Mouse (Mus musculus) liver, postnatal 0 days (tissue): ENCODE measurements around the gene Bend3. TPM values are rescaled to one million over a fixed set of nuclear protein-coding genes. Genes with fewer than 3 reads are reported as not detected.

ENCODE experiments used
- ATAC-seq: fragments of 200-750 bp; cut with Nextera tagmentation; 2 replicates; pipeline ENCODE4 v1.8.0; 2017; ENCODE audit warnings: mild to moderate bottlenecking, moderate library complexity
- DNase-seq: peaks from one replicate; pipeline ENCODE4 v3.0.0-alpha.2; 2016
- H3K27ac ChIP-seq: fragments of 300-500 bp; sonication (generic); 2 replicates; pipeline ENCODE4 v1.5.1; 2014; ENCODE audit warnings: antibody characterized with exemption, moderate library complexity, mild to moderate bottlenecking, low read depth
- H3K27me3 ChIP-seq: fragments of 300-500 bp; sonication (generic); 2 replicates; pipeline ENCODE4 v1.6.1; 2014; ENCODE audit warnings: low read length, control low read depth, mixed read lengths; ENCODE audit not compliant: insufficient read depth
- H3K36me3 ChIP-seq: fragments of 300-500 bp; sonication (generic); replicated peaks from 2 replicates; pipeline ENCODE4 v1.6.1; 2014; ENCODE audit warnings: mild to moderate bottlenecking, control low read depth, low read length, moderate library complexity, mixed read lengths; ENCODE audit not compliant: insufficient read depth
- H3K4me1 ChIP-seq: fragments of 300-500 bp; sonication (generic); 2 replicates; pipeline ENCODE4 v1.6.1; 2014; ENCODE audit warnings: antibody characterized with exemption, mild to moderate bottlenecking, control low read depth; ENCODE audit not compliant: insufficient read depth
- H3K4me2 ChIP-seq: fragments of 300-500 bp; sonication (generic); 2 replicates; pipeline ENCODE4 v1.6.1; 2014; ENCODE audit warnings: low read depth, mild to moderate bottlenecking, low read length, moderate library complexity, mixed read lengths
- H3K4me3 ChIP-seq: fragments of 300-500 bp; sonication (generic); 2 replicates; pipeline ENCODE4 v1.5.1; 2014; ENCODE audit warnings: low read depth, low read length
- H3K9ac ChIP-seq: fragments of 300-500 bp; sonication (generic); replicated peaks from 2 replicates; pipeline ENCODE4 v1.6.1; 2014; ENCODE audit warnings: mild to moderate bottlenecking, moderate library complexity
- H3K9me3 ChIP-seq: fragments of 300-500 bp; sonication (generic); 2 replicates; pipeline ENCODE4 v1.6.1; 2016; ENCODE audit warnings: mild to moderate bottlenecking, control low read depth, low read length, mixed read lengths
- CTCF ChIP-seq: sonication (generic); IDR thresholded peaks from 2 replicates; pipeline ENCODE4 v1.5.1; 2016; ENCODE audit warnings: antibody characterized with exemption, low read depth
- EP300 ChIP-seq: IDR thresholded peaks from 2 replicates; pipeline ENCODE4 v1.6.1; 2016; ENCODE audit warnings: antibody characterized with exemption, low read depth, mild to moderate bottlenecking
- WGBS: fragments of 180-500 bp; shearing (Covaris S2); extraction: QIAGEN DNeasy Blood & Tissue Kit; methylation state at CpG from one replicate; pipeline ENCODE4 v1.1.7; 2014; ENCODE audit not compliant: insufficient replicate concordance; 5-methylcytosine and 5-hydroxymethylcytosine counted together
- polyA plus RNA-seq: library from polyadenylated mRNA; unstranded; fragments of >200 nt; fragmentation: Nextera tagmentation; extraction: Ambion mirVana; gene quantifications from 2 replicates; pipeline ENCODE4 v1.2.1, GENCODE M21; 2015

Bend3 gene
- polyA plus RNA-seq, 1 experiment from 2014 or later, result 0.51 TPM

- WGBS, result 45% methylated on average over 5 of the region's 5 CpGs
- no peaks in the 10 kb centered on the region for H3K36me3 ChIP-seq
- no peak overlapping the region for H3K27ac ChIP-seq
- ATAC-seq (peak; percentile 60; the same call in 1 of the 2 replicates), DNase-seq (peak; percentile 58)
- TF ChIP-seq EP300 (no peak), CTCF (peak; percentile 64)
- H3K4me3 ChIP-seq, result no peak overlapping the region
- no peaks in the 10 kb centered on the region for H3K27me3 ChIP-seq
- H3K9ac ChIP-seq, result no peak overlapping the region
- H3K4me2 ChIP-seq, result no peak overlapping the region
- no peaks in the 10 kb centered on the region for H3K9me3 ChIP-seq
- H3K4me1 ChIP-seq, result no peaks in the 10 kb centered on the region; the same call in 1 of the 2 replicates
Measured at GRCm38 (mm10) chr10:43549411-43549810, 70.8 kb downstream of the Bend3 start.

- Histone ChIP-seq H3K4me3 (no peak overlapping the region), H3K36me3 (no peaks in the 10 kb centered on the region), H3K4me2 (no peak overlapping the region), H3K9me3 (no peaks in the 10 kb centered on the region), H3K27ac (no peak overlapping the region), H3K27me3 (no peaks in the 10 kb centered on the region), H3K9ac (no peak overlapping the region), H3K4me1 (no peaks in the 10 kb centered on the region; the same call in 1 of the 2 replicates)
- no peak for ATAC-seq
- no peak for DNase-seq
- TF ChIP-seq EP300 (no peak), CTCF (no peak)
- 42% methylated on average over 3 of the region's 3 CpGs for WGBS
Measured at GRCm38 (mm10) chr10:43550923-43551322, 72.3 kb downstream of the Bend3 start.

- no peak overlapping the region for H3K9ac ChIP-seq
- ATAC-seq (no peak), DNase-seq (no peak)
- no peak for TF ChIP-seq EP300
- 49% methylated on average over 3 of the region's 3 CpGs for WGBS
- H3K27me3 ChIP-seq, result no peaks in the 10 kb centered on the region
- H3K36me3 ChIP-seq, result no peaks in the 10 kb centered on the region
- no peak overlapping the region for H3K27ac ChIP-seq
- H3K4me2 ChIP-seq, result no peak overlapping the region
- no peak overlapping the region for H3K4me3 ChIP-seq
- H3K4me1 ChIP-seq, result no peaks in the 10 kb centered on the region; the same call in 1 of the 2 replicates
- no peaks in the 10 kb centered on the region for H3K9me3 ChIP-seq
Measured at GRCm38 (mm10) chr10:43551388-43551787, 72.8 kb downstream of the Bend3 start.

- ATAC-seq, result no peak
- Histone ChIP-seq H3K4me1 (no peaks in the 10 kb centered on the region), H3K4me2 (no peak overlapping the region), H3K27me3 (no peaks in the 10 kb centered on the region), H3K27ac (no peak overlapping the region), H3K4me3 (no peak overlapping the region), H3K36me3 (no peaks in the 10 kb centered on the region), H3K9me3 (no peaks in the 10 kb centered on the region), H3K9ac (no peak overlapping the region)
- DNase-seq, result no peak
- 73% methylated on average over 5 of the region's 5 CpGs for WGBS
- TF ChIP-seq EP300, result no peak
Measured at GRCm38 (mm10) chr10:43557630-43558165, 79.1 kb downstream of the Bend3 start.

GRCm38 (mm10) chr10:43559313-43559712, 80.7 kb downstream of the Bend3 start:
- Histone ChIP-seq H3K4me2 (no peak overlapping the region), H3K36me3 (no peaks in the 10 kb centered on the region), H3K27ac (no peak overlapping the region), H3K4me3 (no peak overlapping the region), H3K4me1 (no peaks in the 10 kb centered on the region), H3K9ac (no peak overlapping the region), H3K9me3 (no peaks in the 10 kb centered on the region), H3K27me3 (no peaks in the 10 kb centered on the region)
- no peak for DNase-seq
- 74% methylated on average over 11 of the region's 11 CpGs for WGBS
- no peak for TF ChIP-seq CTCF
- TF ChIP-seq EP300, result no peak
- no peak for ATAC-seq

- no peak for ATAC-seq
- Histone ChIP-seq H3K4me1 (no peaks in the 10 kb centered on the region), H3K36me3 (no peaks in the 10 kb centered on the region), H3K4me3 (no peak overlapping the region), H3K4me2 (no peak overlapping the region), H3K27me3 (no peaks in the 10 kb centered on the region), H3K9ac (no peak overlapping the region), H3K9me3 (no peaks in the 10 kb centered on the region), H3K27ac (no peak overlapping the region)
- peak; percentile 42 for DNase-seq
- no peak for TF ChIP-seq EP300
- peak; percentile 50 for TF ChIP-seq CTCF
- WGBS, result 37% methylated on average over 2 of the region's 2 CpGs
Measured at GRCm38 (mm10) chr10:43560765-43561164, 82.1 kb downstream of the Bend3 start.

- H3K9me3 ChIP-seq, result no peaks in the 10 kb centered on the region
- no peak overlapping the region for H3K27ac ChIP-seq
- no peak for DNase-seq
- H3K9ac ChIP-seq, result no peak overlapping the region
- ATAC-seq, result no peak
- TF ChIP-seq CTCF (0 out of 2 replicates have a peak, but pooled peaks have one; percentile 8), EP300 (no peak)
- H3K27me3 ChIP-seq, result no peaks in the 10 kb centered on the region
- no peaks in the 10 kb centered on the region for H3K36me3 ChIP-seq
- H3K4me1 ChIP-seq, result no peaks in the 10 kb centered on the region
- 81% methylated on average over 2 of the region's 2 CpGs for WGBS
- H3K4me3 ChIP-seq, result no peak overlapping the region
- H3K4me2 ChIP-seq, result no peak overlapping the region
Measured at GRCm38 (mm10) chr10:43561311-43561710, 82.7 kb downstream of the Bend3 start.

Other genes starting within 250 kb of the Bend3 start
- gene Gm9803, start 45.3 kb downstream of the Bend3 start, polyA plus RNA-seq, result 7.8 and 8.7 TPM in 2 replicates
- 31.2 and 32.5 TPM in 2 replicates for gene 1700021F05Rik, start 62.2 kb downstream of the Bend3 start, polyA plus RNA-seq
- gene Cd24a, start 99.5 kb downstream of the Bend3 start, polyA plus RNA-seq, result 449 and 461 TPM in 2 replicates